Mouse (Mus musculus): Measurements from ENCODE around the gene Tbxas1. TPM values are rescaled to one million over a fixed set of nuclear protein-coding genes. Genes with fewer than 3 reads are reported as not detected.

Gene Tbxas1
- total RNA-seq, 4 experiments from 2014 or later, result 2.1 to 16.8 (median 7.6) TPM

- DNase-seq (ENCODE audit: low spot score in 2 of 2), result no peak
Measured at GRCm38 (mm10) chr6:38921810-38922116, 46.6 kb downstream of the Tbxas1 start.

- no peak for DNase-seq (ENCODE audit: low spot score in 2 of 2)
Measured at GRCm38 (mm10) chr6:38922517-38922916, 47.3 kb downstream of the Tbxas1 start.

- DNase-seq (ENCODE audit: low spot score in 2 of 2), result no peak
Measured at GRCm38 (mm10) chr6:38923450-38923849, 48.2 kb downstream of the Tbxas1 start.

GRCm38 (mm10) chr6:38923870-38924817 is 48.9 kb downstream of the Tbxas1 start:
- no peak for DNase-seq (ENCODE audit: low spot score in 2 of 2)

GRCm38 (mm10) chr6:38925719-38926118 is 50.5 kb downstream of the Tbxas1 start:
- no peak for DNase-seq (ENCODE audit: low spot score in 2 of 2)

- no peak for DNase-seq (ENCODE audit: low spot score in 2 of 2)
Measured at GRCm38 (mm10) chr6:38926135-38926962, 51.1 kb downstream of the Tbxas1 start.

- DNase-seq (ENCODE audit: low spot score in 2 of 2), result no peak
Measured at GRCm38 (mm10) chr6:38926963-38927361, 51.8 kb downstream of the Tbxas1 start.

GRCm38 (mm10) chr6:38928489-38928888 is 53.3 kb downstream of the Tbxas1 start:
- no peak for DNase-seq (ENCODE audit: low spot score in 2 of 2)

GRCm38 (mm10) chr6:38936009-38936408 is 60.8 kb downstream of the Tbxas1 start:
- DNase-seq (ENCODE audit: low spot score in 2 of 2), result no peak

- no peak for DNase-seq (ENCODE audit: low spot score in 2 of 2)
Measured at GRCm38 (mm10) chr6:38938421-38938820, 63.2 kb downstream of the Tbxas1 start.

- DNase-seq (ENCODE audit: low spot score in 2 of 2), result no peak
Measured at GRCm38 (mm10) chr6:38939096-38939495, 63.9 kb downstream of the Tbxas1 start.

GRCm38 (mm10) chr6:38941016-38941415 is 65.8 kb downstream of the Tbxas1 start:
- DNase-seq (ENCODE audit: low spot score in 2 of 2), result no peak

- DNase-seq (ENCODE audit: low spot score in 2 of 2), result no peak
Measured at GRCm38 (mm10) chr6:38942771-38943170, 67.6 kb downstream of the Tbxas1 start.

GRCm38 (mm10) chr6:38944392-38944791 is 69.2 kb downstream of the Tbxas1 start:
- DNase-seq (ENCODE audit: low spot score in 2 of 2), result no peak

GRCm38 (mm10) chr6:38944826-38945225 is 69.6 kb downstream of the Tbxas1 start:
- no peak for DNase-seq (ENCODE audit: low spot score in 2 of 2)

GRCm38 (mm10) chr6:38945681-38946080 is 70.5 kb downstream of the Tbxas1 start:
- no peak for DNase-seq (ENCODE audit: low spot score in 2 of 2)

- no peak for DNase-seq (ENCODE audit: low spot score in 2 of 2)
Measured at GRCm38 (mm10) chr6:38947282-38947681, 72.1 kb downstream of the Tbxas1 start.

GRCm38 (mm10) chr6:38949683-38950161 is 74.5 kb downstream of the Tbxas1 start:
- no peak for DNase-seq (ENCODE audit: low spot score in 2 of 2)

GRCm38 (mm10) chr6:38950341-38950740 is 75.1 kb downstream of the Tbxas1 start:
- no peak for DNase-seq (ENCODE audit: low spot score in 2 of 2)

GRCm38 (mm10) chr6:38950838-38951237 is 75.6 kb downstream of the Tbxas1 start:
- DNase-seq (ENCODE audit: low spot score in 2 of 2), result no peak

GRCm38 (mm10) chr6:38956641-38957040 is 81.4 kb downstream of the Tbxas1 start:
- DNase-seq (ENCODE audit: low spot score in 2 of 2), result no peak

GRCm38 (mm10) chr6:38957246-38957645 is 82.0 kb downstream of the Tbxas1 start:
- no peak for DNase-seq (ENCODE audit: low spot score in 2 of 2)
